Mouse (Mus musculus) hindbrain, postnatal 0 days (tissue): Measurements from ENCODE around the gene 2210011C24Rik. TPM values are rescaled to one million over a fixed set of nuclear protein-coding genes. Genes with fewer than 3 reads are reported as not detected.

Experiments
- ATAC-seq: fragments of 200-750 bp; cut with Nextera tagmentation; 2 replicates; pipeline ENCODE4 v1.8.0; 2017; ENCODE audit warnings: mild to moderate bottlenecking, moderate TSS enrichment, moderate library complexity
- DNase-seq: peaks from one replicate; pipeline ENCODE4 v3.0.0-alpha.2; 2015; ENCODE audit warnings: low spot score
- H3K27ac ChIP-seq: fragments of 300-500 bp; sonication (generic); 2 replicates; pipeline ENCODE4 v1.5.1; 2014; ENCODE audit warnings: mild to moderate bottlenecking
- H3K27me3 ChIP-seq: fragments of 300-500 bp; sonication (generic); 2 replicates; pipeline ENCODE4 v1.6.1; 2014; ENCODE audit warnings: low read length, mixed read lengths; ENCODE audit not compliant: insufficient read depth
- H3K36me3 ChIP-seq: fragments of 300-500 bp; sonication (generic); 2 replicates; pipeline ENCODE4 v1.6.1; 2014; ENCODE audit warnings: low read length, mixed read lengths; ENCODE audit not compliant: insufficient read depth
- H3K4me1 ChIP-seq: fragments of 300-500 bp; sonication (generic); 2 replicates; pipeline ENCODE4 v1.6.1; 2014; ENCODE audit warnings: antibody characterized with exemption, low read length, mixed read lengths; ENCODE audit not compliant: insufficient read depth
- H3K4me2 ChIP-seq: fragments of 300-500 bp; sonication (generic); 2 replicates; pipeline ENCODE4 v1.6.1; 2014; ENCODE audit warnings: low read depth, mild to moderate bottlenecking, low read length, moderate library complexity, mixed read lengths
- H3K4me3 ChIP-seq: fragments of 300-500 bp; sonication (generic); 2 replicates; pipeline ENCODE4 v1.5.1; 2014; ENCODE audit warnings: low read length
- H3K9ac ChIP-seq: fragments of 300-500 bp; sonication (generic); replicated peaks from 2 replicates; pipeline ENCODE4 v1.6.1; 2014; ENCODE audit warnings: mild to moderate bottlenecking, low read length, moderate library complexity, mixed read lengths
- H3K9me3 ChIP-seq: fragments of 300-500 bp; sonication (generic); 2 replicates; pipeline ENCODE4 v1.6.1; 2016; ENCODE audit warnings: low read length, mixed read lengths
- CTCF ChIP-seq: IDR thresholded peaks from 2 replicates; pipeline ENCODE4 v1.5.1; 2016; ENCODE audit warnings: antibody characterized with exemption, control low read depth, low read depth
- WGBS: fragments of 180-500 bp; shearing (Covaris S2); extraction: QIAGEN DNeasy Blood & Tissue Kit; methylation state at CpG from one replicate; pipeline ENCODE4 v1.1.7; 2014; 5-methylcytosine and 5-hydroxymethylcytosine counted together
- polyA plus RNA-seq: library from polyadenylated mRNA; unstranded; fragments of >200 nt; fragmentation: Nextera tagmentation; extraction: Ambion mirVana; gene quantifications from 2 replicates; pipeline ENCODE4 v1.2.1, GENCODE M21; 2015
- total RNA-seq: library from RNA; depleted of rRNA; stranded (reverse); fragments of >200 nt; gene quantifications from 2 replicates; pipeline ENCODE4 v1.2.3, GENCODE M21; 2014

The 2210011C24Rik gene
- total and polyA plus RNA-seq, 2 experiments from 2014 or later, result 1.9 to 4.2 TPM

GRCm38 (mm10) chr8:84002957-84003611, 8.9 kb downstream of the 2210011C24Rik start:
- H3K4me2 ChIP-seq, result no peak overlapping the region
- H3K27me3 ChIP-seq, result no peaks in the 10 kb centered on the region
- 53% methylated on average over 12 of the region's 12 CpGs for WGBS
- no peak overlapping the region for H3K27ac ChIP-seq
- H3K9ac ChIP-seq, result no peak overlapping the region
- H3K9me3 ChIP-seq, result no peaks in the 10 kb centered on the region
- TF ChIP-seq CTCF, result no peak
- H3K36me3 ChIP-seq, result peaks cover 4% of the 10 kb centered on the region; the same call in 1 of the 2 replicates
- DNase-seq (no peak), ATAC-seq (no peak)
- H3K4me3 ChIP-seq, result no peak overlapping the region
- H3K4me1 ChIP-seq, result 0 out of 2 replicates have a peak, but pooled peaks cover 7% of the 10 kb centered on the region

DNA sequence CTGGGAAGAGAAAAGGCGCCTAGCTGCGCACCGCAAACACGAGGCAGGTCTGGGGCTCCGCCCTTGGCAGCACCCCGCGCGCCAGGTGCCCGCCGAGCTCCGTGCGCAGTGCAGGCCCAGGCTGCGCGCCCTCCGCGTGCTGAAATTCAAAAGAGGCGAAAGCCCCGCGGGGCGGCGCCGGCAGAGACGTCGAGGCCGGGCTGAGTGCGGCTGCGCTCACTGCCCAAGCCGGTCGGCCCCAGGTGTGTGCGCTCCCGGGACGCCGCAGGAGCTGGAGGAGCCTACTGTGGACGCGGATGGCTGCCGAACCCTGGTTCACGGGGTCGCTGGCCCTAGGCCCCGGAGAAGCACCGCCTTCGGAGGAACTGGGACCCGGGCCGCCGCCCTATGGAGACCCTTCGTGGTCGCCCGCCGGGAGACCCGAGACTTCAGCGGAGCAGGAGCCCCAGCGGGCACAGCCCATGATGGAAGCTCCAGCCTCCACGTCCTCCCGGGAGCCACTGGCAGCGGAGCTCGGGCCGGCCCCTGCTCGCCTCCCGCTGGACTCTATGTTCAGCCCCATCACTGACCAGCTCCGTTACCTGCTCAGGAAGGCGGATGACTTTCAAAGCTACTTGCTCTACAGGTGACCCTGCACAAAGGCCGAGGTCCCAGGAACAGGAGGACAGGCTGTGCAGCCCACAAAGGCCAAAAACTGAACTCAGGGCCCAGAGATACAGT, 10.5 kb downstream of the 2210011C24Rik start, which contains the start of gene 1700067K01Rik:
Gene 1700067K01Rik (plus strand): TSS at position 222 of the 720 bp plus-strand sequence.
- peaks cover 4% of the 10 kb centered on the region; the same call in 1 of the 2 replicates for H3K36me3 ChIP-seq
- no peak for ATAC-seq
- DNase-seq, result no peak
- WGBS, result 31% methylated on average over 60 of the region's 61 CpGs
- H3K27ac ChIP-seq, result no peak within 1 kb of the TSS
- H3K4me1 ChIP-seq, result 0 out of 2 replicates have a peak, but pooled peaks cover 7% of the 10 kb centered on the region
- no peak within 1 kb of the TSS for H3K4me2 ChIP-seq
- no peak within 1 kb of the TSS for H3K4me3 ChIP-seq
- no peaks in the 10 kb centered on the region for H3K9me3 ChIP-seq
- TF ChIP-seq CTCF, result no peak
- no peaks in the 10 kb centered on the region for H3K27me3 ChIP-seq
- H3K9ac ChIP-seq, result peak within 1 kb of the TSS; percentile 17; the same call in 1 of the 2 replicates

GRCm38 (mm10) chr8:83999825-84000224, 12.1 kb downstream of the 2210011C24Rik start:
- Histone ChIP-seq H3K9me3 (no peaks in the 10 kb centered on the region), H3K4me3 (no peak overlapping the region), H3K4me1 (0 out of 2 replicates have a peak, but pooled peaks cover 4% of the 10 kb centered on the region), H3K36me3 (peaks cover 9% of the 10 kb centered on the region; the same call in 1 of the 2 replicates), H3K27me3 (no peaks in the 10 kb centered on the region), H3K27ac (no peak overlapping the region), H3K4me2 (no peak overlapping the region), H3K9ac (no peak overlapping the region)
- DNase-seq, result no peak
- no peak for ATAC-seq
- 94% methylated on average over 2 of the region's 2 CpGs for WGBS
- TF ChIP-seq CTCF, result no peak

DNA sequence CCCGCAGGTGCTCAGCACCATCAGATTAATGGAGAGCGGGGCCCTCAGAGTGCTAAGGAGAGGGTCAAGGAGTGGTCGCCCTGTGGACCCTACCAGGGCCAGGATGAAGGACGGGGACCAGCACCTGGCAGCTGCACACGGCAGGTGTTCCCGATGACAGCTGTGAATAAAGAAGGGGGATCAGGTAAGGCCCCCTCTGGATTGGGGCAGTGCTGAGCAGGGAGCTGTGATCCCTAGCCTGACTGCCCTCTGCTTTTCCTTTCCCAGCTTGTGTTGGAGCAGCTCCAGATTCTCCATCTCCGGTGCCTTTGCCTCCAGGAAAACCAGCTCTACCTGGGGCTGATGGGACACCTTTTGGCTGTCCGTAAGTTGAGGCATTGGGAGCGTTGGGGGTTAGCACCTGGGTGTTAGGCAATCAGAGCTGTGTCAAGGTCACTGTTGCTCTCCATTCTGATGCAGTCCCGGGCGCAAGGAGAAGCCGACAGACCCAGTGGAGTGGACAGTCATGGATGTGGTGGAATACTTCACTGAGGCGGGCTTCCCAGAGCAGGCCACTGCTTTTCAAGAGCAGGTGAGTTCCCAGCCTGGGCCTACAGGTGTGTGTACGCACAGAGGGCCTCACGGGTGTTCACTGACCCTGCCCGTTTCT, 12.8 kb downstream of the 2210011C24Rik start:
- peak overlapping the region; percentile 78 for H3K9ac ChIP-seq
- 63% methylated on average over 16 of the region's 16 CpGs for WGBS
- peak overlapping the region; percentile 77 for H3K4me3 ChIP-seq
- no peak overlapping the region for H3K27ac ChIP-seq
- no peak for TF ChIP-seq CTCF
- peaks cover 9% of the 10 kb centered on the region; the same call in 1 of the 2 replicates for H3K36me3 ChIP-seq
- H3K4me2 ChIP-seq, result peak overlapping the region; percentile 81
- ATAC-seq (no peak), DNase-seq (no peak)
- no peaks in the 10 kb centered on the region for H3K27me3 ChIP-seq
- H3K4me1 ChIP-seq, result 0 out of 2 replicates have a peak, but pooled peaks cover 4% of the 10 kb centered on the region
- H3K9me3 ChIP-seq, result no peaks in the 10 kb centered on the region

GRCm38 (mm10) chr8:83998231-83999056, 13.5 kb downstream of the 2210011C24Rik start:
- DNase-seq (peak; percentile 83), ATAC-seq (0 out of 2 replicates have a peak, but pooled peaks have one; percentile 19)
- 2% methylated on average over 57 of the region's 92 CpGs for WGBS
- peak overlapping the region; percentile 77 for H3K4me3 ChIP-seq
- TF ChIP-seq CTCF, result peak; percentile 64
- peak overlapping the region; percentile 78 for H3K9ac ChIP-seq
- H3K9me3 ChIP-seq, result no peaks in the 10 kb centered on the region
- H3K27ac ChIP-seq, result peak overlapping the region; percentile 91
- peaks cover 9% of the 10 kb centered on the region; the same call in 1 of the 2 replicates for H3K36me3 ChIP-seq
- H3K4me2 ChIP-seq, result peak overlapping the region; percentile 81
- H3K27me3 ChIP-seq, result no peaks in the 10 kb centered on the region
- H3K4me1 ChIP-seq, result 0 out of 2 replicates have a peak, but pooled peaks cover 4% of the 10 kb centered on the region
